Mouse (Mus musculus): ENCODE results near the gene Chtf18.

DNA sequence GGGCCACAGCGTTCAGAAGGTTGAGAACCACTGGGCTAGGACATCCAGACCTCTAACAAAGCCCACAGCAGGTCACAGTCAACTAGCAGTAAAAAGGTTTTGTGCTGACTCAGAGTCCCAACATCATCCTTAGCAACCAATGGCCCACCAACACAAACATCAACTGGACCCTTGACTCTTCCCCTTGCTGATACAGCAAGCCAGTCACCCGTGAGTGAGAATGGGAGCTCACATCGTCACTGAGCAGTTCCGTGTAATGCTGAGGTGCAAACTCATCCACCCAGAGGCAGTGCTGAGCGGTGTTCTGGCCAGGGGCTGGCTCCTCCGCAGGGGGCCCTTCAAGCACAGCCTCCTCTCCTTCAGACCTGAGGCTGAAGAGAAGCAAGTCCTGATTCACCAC is 2.0 kb downstream of the Chtf18 start:
- TF ChIP-seq FOSL1 (IDR thresholded peaks at IDR 0.05; ENCODE audit: insufficient read depth, low read length, poor library complexity, severe bottlenecking): no peak
- TF ChIP-seq CTCF (IDR thresholded peaks at IDR 0.05; ENCODE audit: control insufficient read depth, insufficient read depth, insufficient read length): no peak
- TF ChIP-seq MAX (IDR thresholded peaks at IDR 0.05): no peak

All from C2C12 (cell line).